Mouse (Mus musculus): Measurements from ENCODE around the gene Unc45a. TPM values are rescaled to one million over a fixed set of nuclear protein-coding genes. Genes with fewer than 3 reads are reported as not detected.
A peak's percentile ranks its signal among the peaks of the same experiment; 100 is the strongest.

Unc45a gene
- polyA plus RNA-seq, 1 experiment from 2014 or later = 61.0 TPM

GRCm38 (mm10) chr7:80324043-80324815 is 16.6 kb downstream of the Unc45a start, which contains the start of gene Rccd1:
Gene Rccd1, minus strand, starts transcription at chr7:80324454.
- peak; percentile 97 for ATAC-seq (ENCODE audit: insufficient number of reproducible peaks, insufficient read depth, low FRiP score, low TSS enrichment)
- Histone ChIP-seq H3K4me1 (peaks cover 13% of the 10 kb centered on the region), H3K9ac (peak within 1 kb of the TSS; percentile 35), H3K27ac (peak within 1 kb of the TSS; percentile 74), H3K27me3 (no peaks in the 10 kb centered on the region), H3K9me3 (no peaks in the 10 kb centered on the region), H3K36me3 (peaks cover 51% of the 10 kb centered on the region), H3K4me2 (replicated peaks) (peak within 1 kb of the TSS; percentile 61), H3K4me3 (peak within 1 kb of the TSS; percentile 56)
- 2% methylated on average over 38 of the region's 38 CpGs for WGBS

- Histone ChIP-seq H3K4me1 (peaks cover 13% of the 10 kb centered on the region), H3K9me3 (no peaks in the 10 kb centered on the region), H3K27me3 (no peaks in the 10 kb centered on the region), H3K27ac (no peak overlapping the region), H3K4me3 (peak overlapping the region; percentile 56), H3K36me3 (peaks cover 46% of the 10 kb centered on the region), H3K4me2 (replicated peaks) (peak overlapping the region; percentile 61), H3K9ac (peak overlapping the region; percentile 35)
- WGBS = 22% methylated on average over 8 of the region's 8 CpGs
- ATAC-seq (ENCODE audit: insufficient number of reproducible peaks, insufficient read depth, low FRiP score, low TSS enrichment) = no peak
These were observed 17.5 kb downstream of the Unc45a start for GRCm38 (mm10) chr7:80323336-80323735.

- Histone ChIP-seq H3K27me3 (no peaks in the 10 kb centered on the region), H3K9me3 (no peaks in the 10 kb centered on the region), H3K36me3 (peaks cover 34% of the 10 kb centered on the region), H3K9ac (no peak overlapping the region), H3K4me2 (replicated peaks) (no peak overlapping the region), H3K4me3 (no peak overlapping the region), H3K27ac (no peak overlapping the region), H3K4me1 (peaks cover 9% of the 10 kb centered on the region)
- ATAC-seq (ENCODE audit: insufficient number of reproducible peaks, insufficient read depth, low FRiP score, low TSS enrichment) = no peak
- WGBS = 82% methylated on average over 19 of the region's 19 CpGs
These were observed 20.8 kb downstream of the Unc45a start for GRCm38 (mm10) chr7:80319846-80320496.

GRCm38 (mm10) chr7:80318670-80319069 is 22.1 kb downstream of the Unc45a start:
- no peak for ATAC-seq (ENCODE audit: insufficient number of reproducible peaks, insufficient read depth, low FRiP score, low TSS enrichment)
- Histone ChIP-seq H3K27ac (no peak overlapping the region), H3K4me2 (replicated peaks) (no peak overlapping the region), H3K36me3 (peaks cover 46% of the 10 kb centered on the region), H3K9ac (no peak overlapping the region), H3K4me3 (no peak overlapping the region), H3K4me1 (peaks cover 8% of the 10 kb centered on the region), H3K27me3 (no peaks in the 10 kb centered on the region), H3K9me3 (no peaks in the 10 kb centered on the region)
- 87% methylated on average over 4 of the region's 4 CpGs for WGBS

GRCm38 (mm10) chr7:80317439-80318115 is 23.2 kb downstream of the Unc45a start:
- peaks cover 57% of the 10 kb centered on the region for H3K36me3 ChIP-seq
- no peaks in the 10 kb centered on the region for H3K27me3 ChIP-seq
- 71% methylated on average over 1 of the region's 1 CpGs for WGBS
- no peak overlapping the region for H3K27ac ChIP-seq
- no peaks in the 10 kb centered on the region for H3K9me3 ChIP-seq
- H3K4me3 ChIP-seq = no peak overlapping the region
- H3K4me2 ChIP-seq (replicated peaks) = no peak overlapping the region
- ATAC-seq (ENCODE audit: insufficient number of reproducible peaks, insufficient read depth, low FRiP score, low TSS enrichment) = no peak
- no peak overlapping the region for H3K9ac ChIP-seq
- H3K4me1 ChIP-seq = no peaks in the 10 kb centered on the region

DNA sequence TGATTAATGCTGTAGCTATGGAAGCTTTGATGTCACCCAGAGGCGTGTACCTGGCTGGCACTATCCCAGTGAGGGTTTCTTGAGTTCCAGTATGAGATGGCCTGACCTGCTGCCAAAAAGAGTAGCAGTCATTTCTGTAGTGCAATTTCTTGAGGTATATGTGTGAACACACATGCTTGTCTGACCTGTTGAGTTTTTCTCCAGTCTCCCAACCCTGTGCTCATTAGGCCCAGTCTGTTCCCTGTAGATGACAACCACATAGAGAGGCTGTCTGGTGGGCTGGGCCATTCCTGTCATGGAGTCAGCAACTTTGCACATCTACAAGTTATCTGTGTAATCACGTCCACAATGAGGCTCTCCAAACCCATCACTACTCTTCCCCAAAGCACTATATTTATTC is 25.1 kb downstream of the Unc45a start:
- Histone ChIP-seq H3K9me3 (no peaks in the 10 kb centered on the region), H3K4me1 (no peaks in the 10 kb centered on the region), H3K9ac (no peak overlapping the region), H3K4me2 (replicated peaks) (no peak overlapping the region), H3K27me3 (no peaks in the 10 kb centered on the region), H3K27ac (no peak overlapping the region), H3K4me3 (no peak overlapping the region), H3K36me3 (peaks cover 70% of the 10 kb centered on the region)
- ATAC-seq (ENCODE audit: insufficient number of reproducible peaks, insufficient read depth, low FRiP score, low TSS enrichment) = no peak
- WGBS = 80% methylated on average over 2 of the region's 2 CpGs

DNA sequence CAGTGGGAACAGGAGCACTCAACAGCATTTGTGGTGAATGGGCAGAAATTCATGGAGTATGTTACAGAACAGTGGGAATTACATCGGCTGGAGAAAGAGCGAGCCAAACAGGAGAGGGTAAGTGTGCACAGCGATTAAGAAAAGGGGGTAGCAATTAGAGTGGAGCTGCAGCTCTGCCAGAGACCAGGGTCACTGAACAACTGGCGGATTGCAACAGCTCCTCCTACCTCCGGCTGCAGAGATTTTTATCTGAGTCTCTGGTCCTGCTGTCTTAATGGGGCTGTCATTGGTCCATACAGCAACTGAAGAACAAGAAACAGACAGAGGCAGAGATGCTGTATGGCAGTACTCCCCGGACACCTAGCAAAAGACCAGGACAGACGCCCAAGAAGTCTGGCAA is 30.0 kb downstream of the Unc45a start:
- Histone ChIP-seq H3K27ac (no peak overlapping the region), H3K4me3 (no peak overlapping the region), H3K27me3 (no peaks in the 10 kb centered on the region), H3K4me2 (replicated peaks) (no peak overlapping the region), H3K36me3 (peaks cover 89% of the 10 kb centered on the region), H3K9me3 (no peaks in the 10 kb centered on the region), H3K9ac (no peak overlapping the region), H3K4me1 (no peaks in the 10 kb centered on the region)
- no peak for ATAC-seq (ENCODE audit: insufficient number of reproducible peaks, insufficient read depth, low FRiP score, low TSS enrichment)
- 87% methylated on average over 7 of the region's 7 CpGs for WGBS

DNA sequence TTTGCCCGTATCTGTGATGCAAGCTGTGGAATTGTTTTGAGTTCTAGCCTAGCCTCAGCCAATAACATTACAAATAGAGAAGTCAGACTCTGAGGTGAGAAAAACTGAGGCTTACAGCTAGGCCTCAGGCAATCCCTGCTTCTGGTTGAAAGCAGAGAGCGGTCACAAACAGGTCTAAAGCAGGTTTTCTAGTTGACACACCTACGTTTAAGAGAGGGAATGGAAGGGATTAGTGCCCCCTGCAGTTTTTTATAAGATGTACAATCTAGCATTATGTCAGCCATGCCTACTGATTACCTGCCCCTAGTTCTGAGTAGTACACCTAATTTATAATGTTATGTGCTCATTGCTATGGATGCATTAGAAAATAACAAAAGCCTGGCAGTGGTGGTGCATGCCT is 33.0 kb downstream of the Unc45a start:
- H3K27me3 ChIP-seq = no peaks in the 10 kb centered on the region
- no peak overlapping the region for H3K9ac ChIP-seq
- no peak overlapping the region for H3K4me3 ChIP-seq
- peaks cover 89% of the 10 kb centered on the region for H3K36me3 ChIP-seq
- no peak overlapping the region for H3K4me2 ChIP-seq (replicated peaks)
- ATAC-seq (ENCODE audit: insufficient number of reproducible peaks, insufficient read depth, low FRiP score, low TSS enrichment) = no peak
- no peaks in the 10 kb centered on the region for H3K4me1 ChIP-seq
- no peaks in the 10 kb centered on the region for H3K9me3 ChIP-seq
- WGBS = 85% methylated on average over 3 of the region's 3 CpGs
- H3K27ac ChIP-seq = no peak overlapping the region

GRCm38 (mm10) chr7:80301522-80301921 is 39.3 kb downstream of the Unc45a start:
- Histone ChIP-seq H3K9ac (no peak overlapping the region), H3K4me3 (no peak overlapping the region), H3K27ac (no peak overlapping the region), H3K36me3 (peaks cover 62% of the 10 kb centered on the region), H3K27me3 (no peaks in the 10 kb centered on the region), H3K4me2 (replicated peaks) (no peak overlapping the region), H3K4me1 (no peaks in the 10 kb centered on the region; the same call in 1 of the 2 replicates), H3K9me3 (no peaks in the 10 kb centered on the region)
- 78% methylated on average over 2 of the region's 2 CpGs for WGBS
- ATAC-seq (ENCODE audit: insufficient number of reproducible peaks, insufficient read depth, low FRiP score, low TSS enrichment) = no peak

- 87% methylated on average over 3 of the region's 3 CpGs for WGBS
These were observed 41.2 kb downstream of the Unc45a start for GRCm38 (mm10) chr7:80299568-80299967.

DNA sequence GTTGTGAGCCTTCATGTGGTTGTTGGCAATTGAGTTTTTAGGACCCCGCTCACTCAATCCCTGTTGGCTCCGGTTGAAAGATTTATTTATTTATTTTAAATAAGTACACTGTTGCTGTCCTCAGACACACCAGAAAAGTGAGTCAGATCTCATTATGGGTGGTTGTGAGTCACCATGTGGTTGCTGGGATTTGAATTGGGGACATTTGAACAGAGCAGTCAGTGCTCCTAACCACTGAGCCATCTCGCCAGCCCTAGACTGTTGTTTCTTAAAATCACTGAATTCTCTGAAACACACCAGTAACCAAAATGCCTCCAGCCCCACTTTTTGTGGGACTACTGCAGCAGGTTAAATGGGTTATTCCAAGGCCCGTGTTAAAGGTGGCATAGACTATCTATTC is 42.1 kb downstream of the Unc45a start:
- 92% methylated on average over 4 of the region's 4 CpGs for WGBS
- Histone ChIP-seq H3K9me3 (no peaks in the 10 kb centered on the region), H3K4me2 (replicated peaks) (no peak overlapping the region), H3K36me3 (peaks cover 35% of the 10 kb centered on the region), H3K4me1 (peaks cover 9% of the 10 kb centered on the region), H3K27me3 (no peaks in the 10 kb centered on the region), H3K4me3 (no peak overlapping the region), H3K9ac (no peak overlapping the region), H3K27ac (no peak overlapping the region)
- ATAC-seq (ENCODE audit: insufficient number of reproducible peaks, insufficient read depth, low FRiP score, low TSS enrichment) = no peak

More at GRCm38 (mm10) chr7:80299568-80299967, 41.2 kb downstream of the Unc45a start:
- Histone ChIP-seq H3K27me3 (no peaks in the 10 kb centered on the region), H3K4me3 (no peak overlapping the region), H3K9me3 (no peaks in the 10 kb centered on the region), H3K4me1 (peaks cover 9% of the 10 kb centered on the region), H3K9ac (no peak overlapping the region), H3K4me2 (replicated peaks) (no peak overlapping the region), H3K27ac (no peak overlapping the region), H3K36me3 (peaks cover 43% of the 10 kb centered on the region)
- ATAC-seq (ENCODE audit: insufficient number of reproducible peaks, insufficient read depth, low FRiP score, low TSS enrichment) = no peak

DNA sequence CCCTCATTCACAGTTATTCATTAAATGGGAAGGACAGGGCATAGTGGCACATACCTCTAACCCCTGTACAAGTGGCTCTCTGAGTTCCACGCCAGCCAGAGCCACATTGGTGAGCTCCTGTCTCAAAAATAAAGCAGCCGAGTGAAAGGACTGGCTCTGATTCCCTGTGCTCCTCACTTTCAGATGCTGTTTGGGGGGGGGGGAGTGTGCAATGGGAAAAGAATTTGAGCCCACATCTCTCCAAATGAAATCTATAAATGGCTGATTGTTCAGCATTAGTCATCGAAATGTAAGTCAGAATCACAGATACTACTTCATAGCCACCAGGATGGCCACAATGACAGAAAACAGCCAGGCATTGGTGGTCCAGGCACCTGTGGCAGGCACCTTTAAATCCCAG is 43.8 kb downstream of the Unc45a start:
- Histone ChIP-seq H3K27ac (no peak overlapping the region), H3K4me3 (no peak overlapping the region), H3K4me2 (replicated peaks) (no peak overlapping the region), H3K9me3 (no peaks in the 10 kb centered on the region), H3K36me3 (peaks cover 24% of the 10 kb centered on the region), H3K27me3 (no peaks in the 10 kb centered on the region), H3K9ac (no peak overlapping the region), H3K4me1 (peaks cover 9% of the 10 kb centered on the region)
- 81% methylated on average over 3 of the region's 3 CpGs for WGBS
- ATAC-seq (ENCODE audit: insufficient number of reproducible peaks, insufficient read depth, low FRiP score, low TSS enrichment) = no peak

All from embryonic facial prominence, embryonic 12.5 days (tissue).